Mouse (Mus musculus): Measurements from ENCODE around the gene Ccdc142.

DNA sequence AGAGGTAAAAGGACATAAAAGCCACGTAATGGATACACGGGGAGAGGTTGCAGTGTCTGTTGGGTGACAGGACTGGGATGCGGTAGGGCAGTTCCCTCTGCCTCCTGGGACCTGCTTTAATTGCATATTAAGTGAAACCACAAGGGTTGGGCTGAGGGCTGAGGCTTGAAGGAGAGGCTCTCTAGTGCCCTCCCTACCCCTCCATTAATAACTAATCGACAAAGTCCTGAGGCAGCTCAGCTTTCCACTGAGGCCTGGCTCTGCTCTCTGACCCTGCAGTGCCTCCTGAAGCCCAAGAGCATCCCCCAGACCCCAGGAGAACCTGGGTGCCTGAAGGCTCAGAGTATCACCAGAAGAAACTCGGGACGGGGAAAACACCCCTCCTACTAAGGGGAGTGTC lies 16.9 kb upstream of the Ccdc142 start:
- TF ChIP-seq CTCF (IDR thresholded peaks at IDR 0.05; ENCODE audit: low read depth) (no peak), EP300 (IDR thresholded peaks at IDR 0.05; ENCODE audit: low read depth) (no peak)
